Mouse (Mus musculus): Measurements from ENCODE around the gene Nmb. TPM values are rescaled to one million over a fixed set of nuclear protein-coding genes. Genes with fewer than 3 reads are reported as not detected.

The Nmb gene
- polyA plus RNA-seq, 1 experiment from 2014 or later, result 6.3 TPM

GRCm38 (mm10) chr7:80893086-80893752 lies 11.7 kb downstream of the Nmb start:
- Histone ChIP-seq H3K9ac (replicated peaks; ENCODE audit: low read depth, low read length) (no peak overlapping the region), H3K4me1 (ENCODE audit: control insufficient read depth, insufficient read depth, low read length) (no peaks in the 10 kb centered on the region), H3K27me3 (ENCODE audit: control insufficient read depth, insufficient read depth, low read length) (no peaks in the 10 kb centered on the region), H3K9me3 (ENCODE audit: control insufficient read depth, low read length) (no peaks in the 10 kb centered on the region), H3K27ac (ENCODE audit: low read depth, low read length) (0 out of 2 replicates have a peak overlapping the region, but pooled peaks have one; percentile 16), H3K36me3 (ENCODE audit: control insufficient read depth, insufficient read depth, low read length) (peaks cover 40% of the 10 kb centered on the region), H3K4me3 (ENCODE audit: low read depth, low read length) (no peak overlapping the region), H3K4me2 (ENCODE audit: low read depth, low read length) (no peak overlapping the region)
- no peak for ATAC-seq (ENCODE audit: low read depth)
- WGBS, result 94% methylated on average over 15 of the region's 15 CpGs

DNA sequence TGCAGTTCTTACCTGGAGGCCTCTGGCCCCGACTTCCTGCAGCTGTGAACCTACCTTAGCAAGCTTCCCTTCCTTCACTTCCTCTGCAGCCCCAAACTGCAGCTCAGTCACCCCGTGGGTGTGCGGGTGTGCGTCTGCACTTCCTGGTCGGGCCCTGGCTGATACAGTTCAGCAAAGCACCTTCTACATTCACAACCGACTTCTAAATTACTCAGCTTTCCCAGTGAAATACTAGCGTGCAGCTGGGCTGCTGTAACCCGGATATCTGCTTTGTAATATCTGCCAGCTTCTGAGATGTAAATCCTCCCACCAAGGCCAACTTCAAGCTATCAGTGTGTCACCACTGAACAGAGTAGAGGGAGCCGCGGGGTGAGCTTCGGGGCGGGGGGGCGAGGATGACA lies 15.0 kb downstream of the Nmb start:
- no peak for ATAC-seq (ENCODE audit: low read depth)
- Histone ChIP-seq H3K9me3 (ENCODE audit: control insufficient read depth, low read length) (no peaks in the 10 kb centered on the region), H3K27me3 (ENCODE audit: control insufficient read depth, insufficient read depth, low read length) (no peaks in the 10 kb centered on the region), H3K4me1 (ENCODE audit: control insufficient read depth, insufficient read depth, low read length) (no peaks in the 10 kb centered on the region), H3K9ac (replicated peaks; ENCODE audit: low read depth, low read length) (no peak overlapping the region), H3K36me3 (ENCODE audit: control insufficient read depth, insufficient read depth, low read length) (peaks cover 32% of the 10 kb centered on the region), H3K4me2 (ENCODE audit: low read depth, low read length) (no peak overlapping the region), H3K4me3 (ENCODE audit: low read depth, low read length) (no peak overlapping the region), H3K27ac (ENCODE audit: low read depth, low read length) (no peak overlapping the region; the same call in 1 of the 2 replicates)
- 82% methylated on average over 13 of the region's 13 CpGs for WGBS

GRCm38 (mm10) chr7:80889021-80889511 lies 15.8 kb downstream of the Nmb start:
- Histone ChIP-seq H3K36me3 (ENCODE audit: control insufficient read depth, insufficient read depth, low read length) (peaks cover 28% of the 10 kb centered on the region), H3K4me1 (ENCODE audit: control insufficient read depth, insufficient read depth, low read length) (no peaks in the 10 kb centered on the region), H3K9me3 (ENCODE audit: control insufficient read depth, low read length) (no peaks in the 10 kb centered on the region), H3K27ac (ENCODE audit: low read depth, low read length) (peak overlapping the region; percentile 3; the same call in 1 of the 2 replicates), H3K4me3 (ENCODE audit: low read depth, low read length) (no peak overlapping the region), H3K9ac (replicated peaks; ENCODE audit: low read depth, low read length) (no peak overlapping the region), H3K27me3 (ENCODE audit: control insufficient read depth, insufficient read depth, low read length) (no peaks in the 10 kb centered on the region), H3K4me2 (ENCODE audit: low read depth, low read length) (no peak overlapping the region)
- ATAC-seq (ENCODE audit: low read depth), result peak; percentile 80
- 35% methylated on average over 9 of the region's 9 CpGs for WGBS

DNA sequence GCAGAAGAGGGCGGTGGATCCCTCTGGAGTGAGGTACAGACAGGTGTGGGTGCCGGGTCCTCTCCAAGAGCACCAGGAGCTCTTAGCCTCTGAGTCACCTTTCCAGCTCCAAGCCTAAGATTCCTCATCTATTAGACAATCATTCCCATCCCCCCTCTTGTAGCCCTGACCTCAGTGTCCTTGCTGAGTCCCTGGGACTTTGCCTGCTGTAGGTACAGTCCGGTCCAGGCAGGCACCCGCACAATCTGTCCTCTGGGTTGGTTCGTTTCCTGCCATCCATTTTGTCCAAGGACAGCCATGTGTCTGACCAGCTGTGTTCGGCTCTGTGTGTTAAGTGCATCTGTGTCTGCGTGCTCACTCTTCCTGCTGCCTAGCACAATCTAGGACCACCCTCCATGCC lies 16.3 kb downstream of the Nmb start:
- no peaks in the 10 kb centered on the region for H3K4me1 ChIP-seq (ENCODE audit: control insufficient read depth, insufficient read depth, low read length)
- no peak overlapping the region for H3K9ac ChIP-seq (replicated peaks; ENCODE audit: low read depth, low read length)
- peak overlapping the region; percentile 3; the same call in 1 of the 2 replicates for H3K27ac ChIP-seq (ENCODE audit: low read depth, low read length)
- no peak overlapping the region for H3K4me2 ChIP-seq (ENCODE audit: low read depth, low read length)
- ATAC-seq (ENCODE audit: low read depth), result peak; percentile 23; the same call in 1 of the 2 replicates
- peaks cover 24% of the 10 kb centered on the region for H3K36me3 ChIP-seq (ENCODE audit: control insufficient read depth, insufficient read depth, low read length)
- H3K4me3 ChIP-seq (ENCODE audit: low read depth, low read length), result no peak overlapping the region
- H3K27me3 ChIP-seq (ENCODE audit: control insufficient read depth, insufficient read depth, low read length), result no peaks in the 10 kb centered on the region
- 57% methylated on average over 7 of the region's 7 CpGs for WGBS
- H3K9me3 ChIP-seq (ENCODE audit: control insufficient read depth, low read length), result no peaks in the 10 kb centered on the region

GRCm38 (mm10) chr7:80885666-80886065 lies 19.2 kb downstream of the Nmb start:
- WGBS, result 27% methylated on average over 1 of the region's 1 CpGs
- no peak overlapping the region for H3K9ac ChIP-seq (replicated peaks; ENCODE audit: low read depth, low read length)

DNA sequence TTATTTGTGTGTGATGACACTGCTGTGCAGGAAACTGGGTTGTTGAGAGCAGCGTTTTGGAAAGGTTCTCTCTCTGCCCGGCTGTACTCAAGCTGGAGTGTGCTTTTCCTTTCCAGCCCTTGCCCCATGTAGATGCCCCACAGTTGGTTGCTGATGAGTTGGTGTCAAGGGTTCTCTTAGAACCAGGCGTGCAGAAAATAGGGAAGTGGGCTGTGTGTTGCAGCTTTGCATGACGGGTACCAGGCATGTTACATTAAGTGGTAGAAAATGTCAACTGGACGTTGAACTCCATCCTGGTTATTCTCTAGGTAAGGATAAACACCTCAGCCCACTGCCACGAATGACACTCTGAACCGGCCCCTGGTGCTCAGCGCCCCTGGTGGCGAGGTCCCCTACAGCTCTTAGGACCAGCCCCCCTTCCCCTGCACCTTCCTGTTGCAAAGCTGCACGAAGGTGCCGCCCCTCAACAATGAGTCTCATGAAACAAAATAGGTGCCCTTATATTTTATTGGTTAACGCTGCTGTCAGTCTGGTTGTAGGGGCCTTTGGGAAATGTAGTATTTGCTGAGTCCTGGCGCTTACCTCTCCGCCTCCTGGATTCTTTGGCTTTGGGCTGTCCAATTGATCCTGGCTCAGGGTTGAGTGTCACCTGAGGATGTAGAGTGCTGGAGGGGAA lies 21.9 kb downstream of the Nmb start:
- WGBS, result 24% methylated on average over 14 of the region's 14 CpGs
- H3K4me3 ChIP-seq (ENCODE audit: low read depth, low read length), result no peak overlapping the region
- no peaks in the 10 kb centered on the region for H3K4me1 ChIP-seq (ENCODE audit: control insufficient read depth, insufficient read depth, low read length)
- no peaks in the 10 kb centered on the region for H3K27me3 ChIP-seq (ENCODE audit: control insufficient read depth, insufficient read depth, low read length)
- ATAC-seq (ENCODE audit: low read depth), result peak; percentile 87
- H3K9ac ChIP-seq (replicated peaks; ENCODE audit: low read depth, low read length), result no peak overlapping the region
- H3K4me2 ChIP-seq (ENCODE audit: low read depth, low read length), result peak overlapping the region; percentile 34; the same call in 1 of the 2 replicates
- no peak overlapping the region for H3K27ac ChIP-seq (ENCODE audit: low read depth, low read length)
- H3K36me3 ChIP-seq (ENCODE audit: control insufficient read depth, insufficient read depth, low read length), result no peaks in the 10 kb centered on the region
- no peaks in the 10 kb centered on the region for H3K9me3 ChIP-seq (ENCODE audit: control insufficient read depth, low read length)

More at GRCm38 (mm10) chr7:80885666-80886065, 19.2 kb downstream of the Nmb start:
- Histone ChIP-seq H3K27ac (ENCODE audit: low read depth, low read length) (no peak overlapping the region), H3K4me2 (ENCODE audit: low read depth, low read length) (no peak overlapping the region), H3K27me3 (ENCODE audit: control insufficient read depth, insufficient read depth, low read length) (no peaks in the 10 kb centered on the region), H3K4me1 (ENCODE audit: control insufficient read depth, insufficient read depth, low read length) (no peaks in the 10 kb centered on the region), H3K4me3 (ENCODE audit: low read depth, low read length) (no peak overlapping the region), H3K36me3 (ENCODE audit: control insufficient read depth, insufficient read depth, low read length) (no peaks in the 10 kb centered on the region), H3K9me3 (ENCODE audit: control insufficient read depth, low read length) (no peaks in the 10 kb centered on the region)
- ATAC-seq (ENCODE audit: low read depth), result no peak

GRCm38 (mm10) chr7:80875727-80876126 lies 29.1 kb downstream of the Nmb start:
- no peaks in the 10 kb centered on the region for H3K27me3 ChIP-seq (ENCODE audit: control insufficient read depth, insufficient read depth, low read length)
- no peak overlapping the region for H3K4me3 ChIP-seq (ENCODE audit: low read depth, low read length)
- no peaks in the 10 kb centered on the region for H3K4me1 ChIP-seq (ENCODE audit: control insufficient read depth, insufficient read depth, low read length)
- H3K9ac ChIP-seq (replicated peaks; ENCODE audit: low read depth, low read length), result no peak overlapping the region
- ATAC-seq (ENCODE audit: low read depth), result 0 out of 2 replicates have a peak, but pooled peaks have one; percentile 5
- no peak overlapping the region for H3K4me2 ChIP-seq (ENCODE audit: low read depth, low read length)
- H3K36me3 ChIP-seq (ENCODE audit: control insufficient read depth, insufficient read depth, low read length), result peaks cover 30% of the 10 kb centered on the region
- no peak overlapping the region for H3K27ac ChIP-seq (ENCODE audit: low read depth, low read length)
- 27% methylated on average over 37 of the region's 37 CpGs for WGBS
- no peaks in the 10 kb centered on the region for H3K9me3 ChIP-seq (ENCODE audit: control insufficient read depth, low read length)

GRCm38 (mm10) chr7:80873631-80874030 lies 31.2 kb downstream of the Nmb start:
- ATAC-seq (ENCODE audit: low read depth), result no peak
- no peaks in the 10 kb centered on the region for H3K9me3 ChIP-seq (ENCODE audit: control insufficient read depth, low read length)
- H3K27ac ChIP-seq (ENCODE audit: low read depth, low read length), result no peak overlapping the region
- no peak overlapping the region for H3K4me2 ChIP-seq (ENCODE audit: low read depth, low read length)
- peaks cover 42% of the 10 kb centered on the region for H3K36me3 ChIP-seq (ENCODE audit: control insufficient read depth, insufficient read depth, low read length)
- no peak overlapping the region for H3K4me3 ChIP-seq (ENCODE audit: low read depth, low read length)
- H3K9ac ChIP-seq (replicated peaks; ENCODE audit: low read depth, low read length), result no peak overlapping the region
- no peaks in the 10 kb centered on the region for H3K4me1 ChIP-seq (ENCODE audit: control insufficient read depth, insufficient read depth, low read length)
- no peaks in the 10 kb centered on the region for H3K27me3 ChIP-seq (ENCODE audit: control insufficient read depth, insufficient read depth, low read length)
- WGBS, result 92% methylated on average over 2 of the region's 2 CpGs

DNA sequence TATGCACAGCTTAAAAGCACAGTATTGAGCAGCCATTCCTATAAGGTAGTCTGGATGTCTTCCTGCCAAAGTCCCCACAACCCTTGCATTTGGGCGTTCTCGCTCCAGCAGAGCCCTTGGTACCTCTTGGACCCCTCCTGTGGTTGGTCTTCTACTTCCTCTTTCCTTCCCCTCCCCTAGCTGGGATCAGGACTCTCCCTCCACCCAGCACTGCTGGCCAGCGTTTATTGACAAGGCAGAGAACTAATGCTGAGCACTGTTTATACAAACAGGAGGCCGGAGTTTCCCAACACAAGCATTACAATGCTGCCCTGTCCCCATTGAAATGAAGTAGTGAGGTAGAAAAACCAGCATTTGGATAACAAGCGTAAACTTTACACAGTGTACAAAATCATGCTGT lies 31.8 kb downstream of the Nmb start:
- Histone ChIP-seq H3K4me3 (ENCODE audit: low read depth, low read length) (no peak overlapping the region), H3K4me1 (ENCODE audit: control insufficient read depth, insufficient read depth, low read length) (no peaks in the 10 kb centered on the region), H3K27me3 (ENCODE audit: control insufficient read depth, insufficient read depth, low read length) (no peaks in the 10 kb centered on the region), H3K9me3 (ENCODE audit: control insufficient read depth, low read length) (no peaks in the 10 kb centered on the region), H3K4me2 (ENCODE audit: low read depth, low read length) (no peak overlapping the region), H3K36me3 (ENCODE audit: control insufficient read depth, insufficient read depth, low read length) (peaks cover 48% of the 10 kb centered on the region), H3K9ac (replicated peaks; ENCODE audit: low read depth, low read length) (no peak overlapping the region), H3K27ac (ENCODE audit: low read depth, low read length) (no peak overlapping the region)
- ATAC-seq (ENCODE audit: low read depth), result no peak
- 85% methylated on average over 5 of the region's 5 CpGs for WGBS

Measured in neural tube, embryonic 14.5 days (tissue).